Mouse (Mus musculus) hindbrain, embryonic 11.5 days (tissue): Measurements from ENCODE around the gene Erlin1. TPM values are rescaled to one million over a fixed set of nuclear protein-coding genes. Genes with fewer than 3 reads are reported as not detected.
A peak's percentile ranks its signal among the peaks of the same experiment; 100 is the strongest.

ENCODE experiments used
- ATAC-seq: fragments of 200-750 bp; cut with Nextera tagmentation; 2 replicates; pipeline ENCODE4 v1.8.0; 2017; ENCODE audit warnings: mild to moderate bottlenecking, moderate TSS enrichment, moderate library complexity; ENCODE audit not compliant: low FRiP score
- DNase-seq: peaks from one replicate; pipeline ENCODE4 v3.0.0-alpha.2; 2015; ENCODE audit warnings: low spot score
- H3K27ac ChIP-seq: fragments of 300-500 bp; sonication (generic); 2 replicates; pipeline ENCODE4 v1.5.1; 2014; ENCODE audit warnings: mild to moderate bottlenecking, low read depth, low read length
- H3K27me3 ChIP-seq: fragments of 300-500 bp; sonication (generic); 2 replicates; pipeline ENCODE4 v1.6.1; 2014; ENCODE audit warnings: mild to moderate bottlenecking, low read length, moderate library complexity, mixed read lengths; ENCODE audit not compliant: control insufficient read depth, insufficient read depth
- H3K36me3 ChIP-seq: fragments of 300-500 bp; sonication (generic); 2 replicates; pipeline ENCODE4 v1.6.1; 2014; ENCODE audit warnings: mild to moderate bottlenecking, low read length, moderate library complexity, mixed read lengths; ENCODE audit not compliant: control insufficient read depth, insufficient read depth
- H3K4me1 ChIP-seq: fragments of 300-500 bp; sonication (generic); replicated peaks from 2 replicates; pipeline ENCODE4 v1.6.1; 2014; ENCODE audit warnings: low read length, mixed read lengths; ENCODE audit not compliant: control insufficient read depth, insufficient read depth
- H3K4me2 ChIP-seq: fragments of 300-500 bp; sonication (generic); replicated peaks from 2 replicates; pipeline ENCODE4 v1.6.1; 2014; ENCODE audit warnings: mild to moderate bottlenecking, low read depth, low read length
- H3K4me3 ChIP-seq: fragments of 300-500 bp; sonication (generic); 2 replicates; pipeline ENCODE4 v1.5.1; 2014; ENCODE audit warnings: low read depth, low read length
- H3K9ac ChIP-seq: fragments of 300-500 bp; sonication (generic); 2 replicates; pipeline ENCODE4 v1.6.1; 2014; ENCODE audit warnings: low read depth, low read length
- H3K9me3 ChIP-seq: fragments of 300-500 bp; sonication (generic); 2 replicates; pipeline ENCODE4 v1.6.1; 2016; ENCODE audit warnings: low read length; ENCODE audit not compliant: control insufficient read depth
- WGBS: fragments of 180-500 bp; shearing (Covaris S2); extraction: QIAGEN DNeasy Blood & Tissue Kit; methylation state at CpG from one replicate; pipeline ENCODE4 v1.1.7; 2014; 5-methylcytosine and 5-hydroxymethylcytosine counted together
- polyA plus RNA-seq: library from polyadenylated mRNA; unstranded; fragments of >200 nt; fragmentation: Nextera tagmentation; extraction: Ambion mirVana; gene quantifications from 2 replicates; pipeline ENCODE4 v1.2.1, GENCODE M21; 2014

Erlin1 gene
- polyA plus RNA-seq, 1 experiment from 2014 or later = 15.8 TPM

GRCm38 (mm10) chr19:44069914-44070232 is 288 bp upstream of the Erlin1 start:
- no peaks in the 10 kb centered on the region for H3K9me3 ChIP-seq
- no peaks in the 10 kb centered on the region for H3K27me3 ChIP-seq
- peak overlapping the region; percentile 57 for H3K4me3 ChIP-seq
- H3K36me3 ChIP-seq = 0 out of 2 replicates have a peak, but pooled peaks cover 2% of the 10 kb centered on the region
- WGBS = 9% methylated on average over 4 of the region's 4 CpGs
- H3K4me1 ChIP-seq = no peaks in the 10 kb centered on the region
- H3K27ac ChIP-seq = no peak overlapping the region
- ATAC-seq (no peak), DNase-seq (no peak)
- peak overlapping the region; percentile 88 for H3K4me2 ChIP-seq
- H3K9ac ChIP-seq = peak overlapping the region; percentile 62

GRCm38 (mm10) chr19:44068232-44068631 is 1.4 kb downstream of the Erlin1 start:
- H3K4me3 ChIP-seq = peak overlapping the region; percentile 57
- H3K4me1 ChIP-seq = no peaks in the 10 kb centered on the region
- H3K27me3 ChIP-seq = no peaks in the 10 kb centered on the region
- DNase-seq (no peak), ATAC-seq (no peak)
- no peak overlapping the region; the same call in 1 of the 2 replicates for H3K4me2 ChIP-seq
- 84% methylated on average over 4 of the region's 4 CpGs for WGBS
- no peaks in the 10 kb centered on the region for H3K9me3 ChIP-seq
- no peak overlapping the region for H3K9ac ChIP-seq
- no peaks in the 10 kb centered on the region for H3K36me3 ChIP-seq
- H3K27ac ChIP-seq = no peak overlapping the region

- WGBS = 86% methylated on average over 9 of the region's 9 CpGs
- no peaks in the 10 kb centered on the region for H3K27me3 ChIP-seq
- H3K4me2 ChIP-seq = no peak overlapping the region
- H3K27ac ChIP-seq = no peak overlapping the region
- no peaks in the 10 kb centered on the region for H3K36me3 ChIP-seq
- H3K4me3 ChIP-seq = no peak overlapping the region
- DNase-seq = no peak
- no peaks in the 10 kb centered on the region for H3K9me3 ChIP-seq
- no peak overlapping the region for H3K9ac ChIP-seq
- no peaks in the 10 kb centered on the region for H3K4me1 ChIP-seq
- ATAC-seq = no peak
Observed at GRCm38 (mm10) chr19:44067323-44068049, 2.1 kb downstream of the Erlin1 start.

- ATAC-seq (no peak), DNase-seq (no peak)
- no peak overlapping the region for H3K4me2 ChIP-seq
- no peaks in the 10 kb centered on the region for H3K9me3 ChIP-seq
- H3K36me3 ChIP-seq = no peaks in the 10 kb centered on the region
- no peaks in the 10 kb centered on the region for H3K4me1 ChIP-seq
- H3K27ac ChIP-seq = no peak overlapping the region
- no peak overlapping the region for H3K4me3 ChIP-seq
- H3K27me3 ChIP-seq = no peaks in the 10 kb centered on the region
- no peak overlapping the region for H3K9ac ChIP-seq
- WGBS = 94% methylated on average over 2 of the region's 2 CpGs
Observed at GRCm38 (mm10) chr19:44064734-44065133, 4.9 kb downstream of the Erlin1 start.

GRCm38 (mm10) chr19:44063773-44064172 is 5.8 kb downstream of the Erlin1 start:
- no peak for ATAC-seq
- Histone ChIP-seq H3K27ac (no peak overlapping the region), H3K4me3 (no peak overlapping the region), H3K9me3 (no peaks in the 10 kb centered on the region), H3K27me3 (no peaks in the 10 kb centered on the region), H3K36me3 (no peaks in the 10 kb centered on the region), H3K4me2 (no peak overlapping the region), H3K4me1 (no peaks in the 10 kb centered on the region), H3K9ac (no peak overlapping the region)
- 92% methylated on average over 7 of the region's 7 CpGs for WGBS
- DNase-seq = no peak

GRCm38 (mm10) chr19:44060226-44060625 is 9.4 kb downstream of the Erlin1 start:
- 87% methylated on average over 3 of the region's 3 CpGs for WGBS
- no peaks in the 10 kb centered on the region for H3K36me3 ChIP-seq
- H3K9me3 ChIP-seq = no peaks in the 10 kb centered on the region
- DNase-seq (no peak), ATAC-seq (no peak)
- H3K27me3 ChIP-seq = no peaks in the 10 kb centered on the region
- H3K4me1 ChIP-seq = no peaks in the 10 kb centered on the region
- H3K9ac ChIP-seq = no peak overlapping the region
- H3K4me3 ChIP-seq = no peak overlapping the region
- no peak overlapping the region for H3K27ac ChIP-seq
- no peak overlapping the region for H3K4me2 ChIP-seq

- Histone ChIP-seq H3K4me1 (no peaks in the 10 kb centered on the region), H3K9me3 (no peaks in the 10 kb centered on the region), H3K36me3 (no peaks in the 10 kb centered on the region), H3K9ac (no peak overlapping the region), H3K27me3 (no peaks in the 10 kb centered on the region), H3K4me3 (no peak overlapping the region), H3K4me2 (no peak overlapping the region), H3K27ac (no peak overlapping the region)
- 86% methylated on average over 4 of the region's 4 CpGs for WGBS
- ATAC-seq (no peak), DNase-seq (no peak)
Observed at GRCm38 (mm10) chr19:44055173-44055826, 14.3 kb downstream of the Erlin1 start.

- H3K4me2 ChIP-seq = no peak overlapping the region
- 86% methylated on average over 4 of the region's 4 CpGs for WGBS
- H3K27ac ChIP-seq = no peak overlapping the region
- no peaks in the 10 kb centered on the region for H3K9me3 ChIP-seq
- no peaks in the 10 kb centered on the region for H3K4me1 ChIP-seq
- H3K9ac ChIP-seq = no peak overlapping the region
- DNase-seq (no peak), ATAC-seq (no peak)
- H3K36me3 ChIP-seq = no peaks in the 10 kb centered on the region
- H3K27me3 ChIP-seq = no peaks in the 10 kb centered on the region
- H3K4me3 ChIP-seq = no peak overlapping the region
Observed at GRCm38 (mm10) chr19:44050388-44050787, 19.2 kb downstream of the Erlin1 start.

- Histone ChIP-seq H3K4me3 (no peak overlapping the region), H3K4me1 (no peaks in the 10 kb centered on the region), H3K9me3 (no peaks in the 10 kb centered on the region), H3K4me2 (no peak overlapping the region), H3K9ac (no peak overlapping the region), H3K27ac (no peak overlapping the region), H3K27me3 (no peaks in the 10 kb centered on the region), H3K36me3 (no peaks in the 10 kb centered on the region)
- WGBS = 60% methylated on average over 3 of the region's 3 CpGs
- DNase-seq = no peak
- no peak for ATAC-seq
Observed at GRCm38 (mm10) chr19:44049282-44049681, 20.3 kb downstream of the Erlin1 start.
